Mouse (Mus musculus): ENCODE measurements at regions not wholly inside any gene's neighbourhood (a gene's known extent, or its start where the extent isn't known, plus 50 kb on each side); places are given as distances from the start of the nearest gene placed in this dataset.

- no peak for TF ChIP-seq POLR2A (IDR thresholded peaks at IDR 0.05; ENCODE audit: insufficient read depth, low read depth, low read length)
- TF ChIP-seq CTCF (IDR thresholded peaks at IDR 0.05) = peak; percentile 31
- TF ChIP-seq EP300 (IDR thresholded peaks at IDR 0.05; ENCODE audit: insufficient read depth, low read depth, low read length) = no peak
Observed at GRCm38 (mm10) chr13:34533896-34534295, 119.4 kb downstream of the Pxdc1 start.

All from heart, adult 2 months (tissue).